Mouse (Mus musculus): Measurements from ENCODE around the gene Kdm6b. TPM values are rescaled to one million over a fixed set of nuclear protein-coding genes. Genes with fewer than 3 reads are reported as not detected.
A peak's percentile ranks its signal among the peaks of the same experiment; 100 is the strongest.

Gene Kdm6b
- 36.6 and 40.8 TPM in 2 replicates for polyA plus RNA-seq (2016; fragmentation: Nextera tagmentation; extraction: Ambion mirVana)

DNA sequence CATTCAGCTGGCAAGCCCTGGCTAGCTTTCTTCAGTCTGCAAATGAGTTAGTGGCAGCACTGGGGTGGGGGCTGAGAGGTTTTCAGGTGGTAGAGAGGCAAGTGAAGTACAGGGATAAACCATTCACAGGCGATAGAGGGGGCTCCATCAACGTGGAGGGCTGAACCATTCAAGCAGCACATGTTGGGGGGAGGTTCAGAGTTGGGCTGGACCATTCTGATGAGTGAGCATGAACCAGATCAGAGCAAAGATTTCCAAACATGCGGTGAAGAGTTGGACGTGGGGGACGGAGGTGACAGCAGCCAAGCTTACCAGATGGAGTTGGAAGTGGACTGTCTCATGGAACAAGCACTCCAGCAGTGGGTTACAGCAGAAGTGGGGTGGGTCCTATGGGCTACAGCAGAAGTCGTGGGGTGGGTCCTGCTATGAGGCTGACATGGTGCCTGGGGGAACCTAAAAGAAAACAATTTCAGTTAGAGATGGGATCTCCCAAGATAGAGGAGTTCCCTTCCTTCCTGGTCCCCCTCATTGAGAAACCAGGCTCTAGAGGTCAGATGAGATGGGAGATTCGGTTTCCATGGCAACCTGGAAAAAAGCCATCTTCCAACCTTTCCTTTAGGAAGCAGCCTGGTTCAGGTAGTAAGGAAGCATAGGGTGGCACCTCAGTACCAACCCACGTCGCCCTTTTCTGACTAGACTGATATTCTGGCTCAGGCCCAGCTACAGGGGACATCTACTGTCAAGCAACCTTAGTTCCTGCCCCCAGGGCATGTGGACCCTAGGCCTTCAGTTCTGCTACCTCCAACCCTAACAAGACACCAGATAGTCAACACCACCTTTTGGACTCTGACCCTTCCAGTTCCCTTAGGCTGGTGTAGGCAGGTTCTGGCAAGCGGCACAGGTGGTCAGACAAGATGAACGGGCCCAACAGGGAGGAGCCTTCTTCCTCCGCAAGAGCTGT lies at the start of gene Kdm6b:
Gene Kdm6b, minus strand, starts transcription at position 455 of the 961 bp plus-strand sequence.
- peak; percentile 56 for DNase-seq (ENCODE audit: low spot score)
- H3K9me3 ChIP-seq (replicated peaks): no peaks in the 10 kb centered on the region

DNA sequence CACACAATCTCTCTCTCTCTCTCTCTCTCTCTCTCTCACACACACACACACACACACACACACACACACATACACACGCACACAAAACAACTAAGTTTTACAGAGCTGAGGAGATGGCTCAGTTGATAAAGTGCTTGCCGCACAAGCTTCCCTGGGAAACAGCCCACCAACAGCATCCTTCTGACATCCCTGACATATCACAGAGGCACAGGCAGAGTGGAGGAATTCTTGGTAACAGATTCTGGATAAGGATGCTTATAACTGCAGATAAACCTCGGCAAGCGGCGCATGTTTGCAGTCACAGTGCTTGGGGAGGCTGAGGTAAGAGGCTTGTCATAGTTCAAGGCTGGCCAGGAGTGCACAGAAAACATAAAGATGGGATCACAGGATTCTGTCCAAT lies 48.1 kb upstream of the Kdm6b start:
- no peak for DNase-seq (ENCODE audit: low spot score)
- Histone ChIP-seq H3K9me3 (replicated peaks) (no peaks in the 10 kb centered on the region), H3K4me3 (no peak overlapping the region), H3K4me1 (peaks cover 11% of the 10 kb centered on the region), H3K27me3 (ENCODE audit: low read depth, poor library complexity, severe bottlenecking) (no peaks in the 10 kb centered on the region), H3K36me3 (no peaks in the 10 kb centered on the region), H3K27ac (no peak overlapping the region)
- 65% methylated on average over 5 of the region's 5 CpGs for WGBS

More for the DNA sequence above, at the start of gene Kdm6b:
- Histone ChIP-seq H3K36me3 (peaks cover 27% of the 10 kb centered on the region), H3K27ac (peak within 1 kb of the TSS; percentile 100), H3K4me3 (peak within 1 kb of the TSS; percentile 87), H3K27me3 (ENCODE audit: low read depth, poor library complexity, severe bottlenecking) (no peaks in the 10 kb centered on the region), H3K4me1 (peaks cover 88% of the 10 kb centered on the region)
- 42% methylated on average over 12 of the region's 12 CpGs for WGBS

DNA sequence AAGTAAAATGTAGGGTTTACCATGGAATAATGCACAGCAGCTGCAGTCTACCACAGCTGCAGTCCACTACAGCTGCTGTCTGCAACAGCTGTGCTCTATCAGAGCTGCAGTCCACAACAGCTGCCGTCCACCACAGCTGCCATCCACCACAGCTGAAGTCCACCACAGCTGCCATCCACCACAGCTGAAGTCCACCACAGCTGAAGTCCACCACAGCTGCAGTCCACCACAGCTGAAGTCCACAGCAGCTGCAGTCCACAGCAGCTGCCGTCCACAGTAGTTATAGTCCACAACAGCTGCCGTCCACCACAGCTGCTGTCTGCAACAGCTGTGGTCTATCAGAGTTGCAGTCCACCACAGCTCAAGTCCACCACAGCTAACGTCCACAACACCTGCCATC lies 46.4 kb upstream of the Kdm6b start:
- no peak for DNase-seq (ENCODE audit: low spot score)
- Histone ChIP-seq H3K4me3 (no peak overlapping the region), H3K36me3 (no peaks in the 10 kb centered on the region), H3K9me3 (replicated peaks) (no peaks in the 10 kb centered on the region), H3K27me3 (ENCODE audit: low read depth, poor library complexity, severe bottlenecking) (no peaks in the 10 kb centered on the region), H3K4me1 (peaks cover 12% of the 10 kb centered on the region), H3K27ac (no peak overlapping the region)
- WGBS: 72% methylated on average over 4 of the region's 4 CpGs

GRCm38 (mm10) chr11:69457006-69457579 lies 43.6 kb upstream of the Kdm6b start:
- Histone ChIP-seq H3K36me3 (no peaks in the 10 kb centered on the region), H3K27me3 (ENCODE audit: low read depth, poor library complexity, severe bottlenecking) (no peaks in the 10 kb centered on the region), H3K27ac (peak overlapping the region; percentile 32), H3K4me1 (peaks cover 22% of the 10 kb centered on the region), H3K4me3 (no peak overlapping the region), H3K9me3 (replicated peaks) (no peaks in the 10 kb centered on the region)
- 45% methylated on average over 6 of the region's 6 CpGs for WGBS
- no peak for DNase-seq (ENCODE audit: low spot score)

DNA sequence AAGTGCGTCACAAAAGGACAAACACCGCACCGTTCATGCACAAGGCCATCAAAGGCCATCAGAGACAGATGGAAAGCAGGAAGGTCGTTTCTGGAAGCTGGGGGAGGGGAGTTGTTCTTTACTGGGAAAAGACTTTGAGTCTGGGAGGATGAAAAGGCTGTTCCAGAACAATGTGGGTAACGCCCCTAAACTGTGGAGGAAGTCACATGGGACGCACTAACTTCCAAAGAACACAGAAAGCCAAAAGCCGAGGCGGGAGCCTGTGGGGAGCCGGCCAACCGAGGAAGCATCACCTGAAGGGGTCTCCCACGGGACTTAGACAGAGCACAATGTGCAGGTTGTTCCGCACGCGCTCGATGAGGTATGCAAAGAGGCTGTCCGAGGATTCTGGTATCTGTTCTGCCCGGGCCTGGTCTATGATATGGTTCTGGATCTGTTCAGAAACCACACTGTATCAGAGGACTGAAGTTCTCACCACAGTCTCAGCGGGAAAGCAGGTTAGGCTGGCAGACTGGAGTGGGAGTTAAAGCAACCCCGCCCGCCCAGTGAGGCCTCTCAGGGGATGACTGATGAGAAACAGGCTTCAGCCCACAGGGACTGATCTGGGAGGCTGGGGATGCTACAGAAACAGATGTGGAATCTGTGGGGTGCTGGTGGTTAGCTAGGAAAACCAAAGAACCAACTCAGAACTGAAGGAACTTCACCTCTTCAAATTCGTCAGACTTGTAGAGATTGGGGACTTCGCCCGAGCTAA lies 38.8 kb upstream of the Kdm6b start:
- Histone ChIP-seq H3K9me3 (replicated peaks) (no peaks in the 10 kb centered on the region), H3K27ac (peak overlapping the region; percentile 72), H3K27me3 (ENCODE audit: low read depth, poor library complexity, severe bottlenecking) (no peaks in the 10 kb centered on the region), H3K4me1 (peaks cover 20% of the 10 kb centered on the region), H3K36me3 (no peaks in the 10 kb centered on the region), H3K4me3 (peak overlapping the region; percentile 9; the same call in 1 of the 2 replicates)
- 68% methylated on average over 23 of the region's 23 CpGs for WGBS
- peak; percentile 46 for DNase-seq (ENCODE audit: low spot score)

DNA sequence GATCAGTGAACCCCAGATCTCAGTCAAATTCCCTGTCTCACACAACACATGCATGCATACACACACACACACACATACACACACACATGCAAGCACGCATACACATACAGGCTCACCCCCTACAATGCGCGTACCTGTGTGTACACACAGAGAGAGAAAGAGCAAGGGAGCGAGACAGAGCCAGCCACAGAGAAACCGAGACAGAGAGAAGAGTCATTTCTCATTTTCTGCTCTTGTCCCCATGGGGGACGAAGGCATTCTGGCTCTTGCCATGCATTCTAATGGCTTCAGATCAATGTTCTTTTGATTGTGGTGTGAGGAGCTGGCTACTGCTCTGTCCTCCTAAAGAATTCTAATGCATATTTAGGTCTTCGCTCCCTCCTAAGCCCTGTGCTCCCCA lies 33.8 kb upstream of the Kdm6b start:
- no peak for DNase-seq (ENCODE audit: low spot score)
- no peaks in the 10 kb centered on the region for H3K27me3 ChIP-seq (ENCODE audit: low read depth, poor library complexity, severe bottlenecking)
- 90% methylated on average over 7 of the region's 7 CpGs for WGBS
- H3K36me3 ChIP-seq: no peaks in the 10 kb centered on the region
- H3K9me3 ChIP-seq (replicated peaks): no peaks in the 10 kb centered on the region
- no peak overlapping the region for H3K4me3 ChIP-seq
- H3K4me1 ChIP-seq: peaks cover 12% of the 10 kb centered on the region
- H3K27ac ChIP-seq: no peak overlapping the region

- peaks cover 8% of the 10 kb centered on the region; the same call in 1 of the 2 replicates for H3K4me1 ChIP-seq
- H3K4me3 ChIP-seq: no peak overlapping the region
- no peaks in the 10 kb centered on the region for H3K27me3 ChIP-seq (ENCODE audit: low read depth, poor library complexity, severe bottlenecking)
- no peak overlapping the region for H3K27ac ChIP-seq
- H3K9me3 ChIP-seq (replicated peaks): no peaks in the 10 kb centered on the region
- no peaks in the 10 kb centered on the region for H3K36me3 ChIP-seq
- no peak for DNase-seq (ENCODE audit: low spot score)
- WGBS: 33% methylated on average over 5 of the region's 5 CpGs
Measured at GRCm38 (mm10) chr11:69443328-69443727, 29.9 kb upstream of the Kdm6b start.

DNA sequence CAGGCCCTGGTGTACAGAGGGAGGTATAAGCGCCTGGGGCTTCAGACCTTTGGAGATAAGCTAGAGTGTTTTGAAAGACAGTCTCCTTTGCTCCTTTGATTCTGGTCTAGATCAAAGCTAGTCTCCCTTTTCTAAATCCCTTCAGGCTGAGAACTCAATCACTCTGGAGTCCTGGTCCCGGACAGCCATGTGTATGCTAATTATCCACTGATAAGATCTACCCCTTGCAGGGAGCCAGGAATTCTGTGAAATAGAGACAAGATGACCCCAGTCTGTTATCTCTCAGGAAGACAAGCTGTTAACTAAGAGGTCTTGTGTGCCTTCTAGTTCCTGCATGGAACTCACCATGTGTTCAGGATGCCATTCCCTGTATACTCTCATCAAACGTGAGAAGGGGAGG lies 23.8 kb upstream of the Kdm6b start:
- Histone ChIP-seq H3K27ac (no peak overlapping the region), H3K4me3 (no peak overlapping the region), H3K9me3 (replicated peaks) (no peaks in the 10 kb centered on the region), H3K36me3 (no peaks in the 10 kb centered on the region), H3K27me3 (ENCODE audit: low read depth, poor library complexity, severe bottlenecking) (no peaks in the 10 kb centered on the region), H3K4me1 (peaks cover 4% of the 10 kb centered on the region)
- no peak for DNase-seq (ENCODE audit: low spot score)
- 26% methylated on average over 3 of the region's 3 CpGs for WGBS

- no peaks in the 10 kb centered on the region for H3K9me3 ChIP-seq (replicated peaks)
- no peaks in the 10 kb centered on the region for H3K27me3 ChIP-seq (ENCODE audit: low read depth, poor library complexity, severe bottlenecking)
- H3K27ac ChIP-seq: peak overlapping the region; percentile 36; the same call in 1 of the 2 replicates
- H3K36me3 ChIP-seq: no peaks in the 10 kb centered on the region
- H3K4me1 ChIP-seq: peaks cover 20% of the 10 kb centered on the region
- H3K4me3 ChIP-seq: no peak overlapping the region
- 71% methylated on average over 6 of the region's 6 CpGs for WGBS
- no peak for DNase-seq (ENCODE audit: low spot score)
Measured at GRCm38 (mm10) chr11:69433189-69433588, 19.7 kb upstream of the Kdm6b start.

DNA sequence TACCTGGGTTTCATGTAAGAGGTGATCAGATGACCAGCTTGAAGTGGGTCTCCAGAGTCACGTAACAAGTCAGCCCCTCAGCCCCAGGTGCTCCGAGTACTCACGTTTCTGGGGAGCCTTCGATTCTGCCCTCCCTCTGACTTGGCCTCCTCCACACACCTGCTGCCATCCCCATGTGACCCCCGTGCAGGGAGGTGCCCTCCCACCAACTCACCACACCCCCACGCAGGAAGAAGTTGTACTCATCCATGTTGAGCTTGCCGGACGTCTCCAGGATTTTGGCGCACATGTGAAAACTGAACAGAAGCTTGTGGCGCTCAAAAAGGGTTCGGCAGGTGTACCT lies 19.1 kb upstream of the Kdm6b start:
- Histone ChIP-seq H3K36me3 (no peaks in the 10 kb centered on the region), H3K27me3 (ENCODE audit: low read depth, poor library complexity, severe bottlenecking) (no peaks in the 10 kb centered on the region), H3K4me3 (no peak overlapping the region), H3K9me3 (replicated peaks) (no peaks in the 10 kb centered on the region), H3K4me1 (peaks cover 20% of the 10 kb centered on the region), H3K27ac (0 out of 2 replicates have a peak overlapping the region, but pooled peaks have one; percentile 28)
- DNase-seq (ENCODE audit: low spot score): no peak
- WGBS: 79% methylated on average over 11 of the region's 11 CpGs

DNA sequence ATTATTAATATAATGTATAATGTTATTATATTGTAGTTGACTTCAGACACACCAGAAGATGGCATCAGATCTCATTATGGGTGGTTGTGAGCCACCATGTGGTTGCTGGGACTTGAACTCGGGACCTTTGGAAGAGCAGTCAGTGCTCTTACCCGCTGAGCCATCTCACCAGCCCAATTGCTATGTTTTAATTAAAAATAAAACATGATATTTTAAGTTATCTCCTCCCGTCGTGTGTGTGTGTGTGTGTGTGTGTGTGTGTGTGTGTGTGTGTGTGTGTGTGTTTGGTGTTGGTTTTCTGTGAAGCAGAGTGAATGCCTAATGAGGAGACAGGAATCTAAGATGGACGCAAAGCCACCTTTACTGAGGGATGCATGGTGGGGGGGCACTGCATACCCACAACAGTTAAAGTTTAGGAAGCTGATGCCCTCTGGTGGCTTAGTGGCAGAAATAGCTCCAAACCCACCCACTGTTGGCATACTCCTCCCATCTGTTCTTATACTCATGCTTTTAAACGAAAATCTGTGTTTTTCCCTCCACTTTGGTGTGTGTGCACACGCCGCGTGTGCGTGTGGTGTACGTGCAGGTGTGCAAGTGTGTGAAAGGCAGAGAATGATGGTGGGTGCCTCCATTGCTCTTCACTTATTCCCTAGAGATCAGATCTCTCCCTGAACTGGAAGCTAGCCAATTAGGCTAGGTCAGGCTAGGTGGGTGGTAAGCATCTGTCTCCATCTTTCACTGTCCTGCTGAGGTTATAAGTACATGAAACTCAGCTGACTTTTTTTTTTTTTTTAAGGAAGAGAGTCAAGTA lies 18.6 kb upstream of the Kdm6b start:
- no peaks in the 10 kb centered on the region for H3K27me3 ChIP-seq (ENCODE audit: low read depth, poor library complexity, severe bottlenecking)
- no peak overlapping the region for H3K4me3 ChIP-seq
- H3K4me1 ChIP-seq: peaks cover 20% of the 10 kb centered on the region
- DNase-seq (ENCODE audit: low spot score): peak; percentile 78
- H3K27ac ChIP-seq: no peak overlapping the region
- no peaks in the 10 kb centered on the region for H3K36me3 ChIP-seq
- WGBS: 43% methylated on average over 11 of the region's 11 CpGs
- no peaks in the 10 kb centered on the region for H3K9me3 ChIP-seq (replicated peaks)

DNA sequence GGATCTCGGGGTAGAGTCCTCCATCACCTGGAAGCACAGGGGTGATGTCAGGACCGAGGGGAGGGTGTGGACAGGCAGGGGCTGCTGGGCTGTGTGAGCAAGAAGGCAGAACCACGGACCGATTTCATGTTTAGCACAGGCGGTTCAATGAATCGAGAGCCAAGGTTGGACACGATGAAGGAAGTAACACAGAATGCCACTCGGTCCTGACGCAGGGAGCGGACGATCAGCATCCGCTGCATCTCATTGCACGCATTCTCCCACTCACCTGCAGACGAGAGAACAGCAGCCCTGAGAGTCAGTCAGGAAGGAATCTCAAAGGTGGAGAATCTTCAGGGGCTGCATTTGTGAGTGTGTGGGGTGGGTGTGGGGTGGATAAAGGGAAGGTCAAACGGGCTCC lies 17.2 kb upstream of the Kdm6b start:
- peaks cover 20% of the 10 kb centered on the region for H3K4me1 ChIP-seq
- H3K27me3 ChIP-seq (ENCODE audit: low read depth, poor library complexity, severe bottlenecking): no peaks in the 10 kb centered on the region
- H3K36me3 ChIP-seq: no peaks in the 10 kb centered on the region
- no peak for DNase-seq (ENCODE audit: low spot score)
- H3K9me3 ChIP-seq (replicated peaks): no peaks in the 10 kb centered on the region
- H3K4me3 ChIP-seq: no peak overlapping the region
- 92% methylated on average over 15 of the region's 15 CpGs for WGBS
- 0 out of 2 replicates have a peak overlapping the region, but pooled peaks have one; percentile 1 for H3K27ac ChIP-seq
